Mouse (Mus musculus): ENCODE data around the gene Gm35549. TPM values are rescaled to one million over a fixed set of nuclear protein-coding genes. Genes with fewer than 3 reads are reported as not detected.

Gm35549 gene
- 0.63 TPM in 1 of 2 replicates, not detected in the other for polyA plus RNA-seq (2015; fragmentation: Nextera tagmentation; extraction: Ambion mirVana)

DNA sequence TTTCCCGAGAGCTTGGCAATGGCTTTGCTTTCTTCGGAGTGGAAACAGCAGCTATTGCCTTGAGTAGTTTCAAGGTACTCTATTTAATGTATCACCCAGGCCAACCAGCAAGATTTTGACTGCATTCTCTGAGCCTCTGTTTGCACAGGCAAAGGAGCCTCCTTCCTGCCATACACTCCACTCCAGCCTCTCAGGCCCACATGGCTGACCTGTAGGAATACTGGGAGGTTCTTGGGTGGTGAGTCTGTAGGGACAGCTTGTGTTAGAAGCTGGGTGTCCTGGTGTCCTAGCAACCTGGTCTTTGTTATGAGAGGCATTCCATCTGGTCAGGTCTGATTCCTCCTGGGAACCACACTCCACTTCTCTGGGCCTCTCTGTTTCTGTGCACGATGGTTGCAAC, at the start of gene Gm35549:
Gm35549 (minus strand) TSS at position 276 of the 400 bp plus-strand sequence.
- Histone ChIP-seq H3K27ac (ENCODE audit: low read depth, low read length) (no peak within 1 kb of the TSS), H3K4me2 (ENCODE audit: low read length) (no peak within 1 kb of the TSS), H3K9me3 (ENCODE audit: control insufficient read depth, low read length) (no peaks in the 10 kb centered on the region), H3K4me1 (ENCODE audit: control insufficient read depth, insufficient read depth, low read depth, low read length) (no peaks in the 10 kb centered on the region), H3K4me3 (ENCODE audit: low read length) (no peak within 1 kb of the TSS), H3K27me3 (replicated peaks; ENCODE audit: control insufficient read depth, insufficient read depth, low read length) (no peaks in the 10 kb centered on the region), H3K9ac (ENCODE audit: low read depth, low read length) (no peak within 1 kb of the TSS), H3K36me3 (ENCODE audit: control insufficient read depth, insufficient read depth, low read length) (0 out of 2 replicates have a peak, but pooled peaks cover 3% of the 10 kb centered on the region)
- ATAC-seq = no peak
- WGBS = 83% methylated on average over 3 of the region's 3 CpGs

DNA sequence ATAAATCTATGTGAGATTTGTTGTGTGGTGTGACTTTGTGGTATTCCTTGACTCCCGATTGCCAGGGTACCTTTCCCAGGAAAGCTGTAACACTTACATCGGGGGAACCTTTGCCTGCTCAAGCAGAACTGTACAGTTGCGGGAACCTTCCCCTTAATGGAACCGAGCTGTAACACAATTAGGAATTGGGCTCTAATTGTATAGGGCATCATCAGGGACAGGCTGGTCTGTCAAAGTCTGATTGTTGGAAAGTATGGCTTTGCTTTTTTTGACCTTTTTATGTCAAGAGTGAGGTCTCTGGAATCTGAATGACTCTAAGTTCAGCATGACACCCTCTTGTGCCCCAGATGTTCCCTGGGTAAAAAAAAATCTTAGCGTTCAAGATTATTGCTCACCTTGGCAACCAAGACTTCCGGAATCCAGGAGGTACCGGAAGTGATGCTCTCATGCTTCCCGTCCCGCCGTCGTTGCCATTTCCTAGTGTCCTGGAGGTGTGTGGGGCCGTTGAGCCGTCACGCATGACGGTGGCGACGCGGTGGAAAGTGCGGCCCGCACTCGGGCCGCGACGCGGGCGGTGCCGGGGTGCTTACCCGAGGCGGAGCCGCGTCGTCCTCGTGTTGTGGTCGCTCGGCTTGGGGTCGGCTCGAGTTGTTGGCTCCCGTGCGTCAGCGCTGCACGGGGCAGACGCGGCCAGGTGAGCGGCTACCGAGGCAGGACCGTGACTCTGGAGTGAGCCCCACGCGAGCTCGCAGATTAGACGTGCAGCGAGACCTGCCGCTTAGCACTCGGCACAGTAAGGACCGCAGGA, 42.7 kb upstream of the Gm35549 start:
- Histone ChIP-seq H3K4me3 (ENCODE audit: low read length) (peak overlapping the region; percentile 64), H3K9me3 (ENCODE audit: control insufficient read depth, low read length) (no peaks in the 10 kb centered on the region; the same call in 1 of the 2 replicates), H3K27ac (ENCODE audit: low read depth, low read length) (peak overlapping the region; percentile 53), H3K9ac (ENCODE audit: low read depth, low read length) (peak overlapping the region; percentile 81), H3K36me3 (ENCODE audit: control insufficient read depth, insufficient read depth, low read length) (peaks cover 2% of the 10 kb centered on the region; the same call in 1 of the 2 replicates), H3K4me1 (ENCODE audit: control insufficient read depth, insufficient read depth, low read depth, low read length) (peaks cover 8% of the 10 kb centered on the region), H3K4me2 (ENCODE audit: low read length) (peak overlapping the region; percentile 89), H3K27me3 (replicated peaks; ENCODE audit: control insufficient read depth, insufficient read depth, low read length) (no peaks in the 10 kb centered on the region)
- ATAC-seq = peak; percentile 96
- WGBS = 7% methylated on average over 54 of the region's 54 CpGs

GRCm38 (mm10) chr9:122885385-122885784, 41.5 kb upstream of the Gm35549 start, which contains the start of gene Zkscan7:
Gene Zkscan7 (plus strand): TSS chr9:122885685.
- no peak for ATAC-seq
- no peak within 1 kb of the TSS for H3K9ac ChIP-seq (ENCODE audit: low read depth, low read length)

GRCm38 (mm10) chr9:122875145-122875544, 31.3 kb upstream of the Gm35549 start:
- Histone ChIP-seq H3K27ac (ENCODE audit: low read depth, low read length) (no peak overlapping the region), H3K4me2 (ENCODE audit: low read length) (no peak overlapping the region), H3K36me3 (ENCODE audit: control insufficient read depth, insufficient read depth, low read length) (no peaks in the 10 kb centered on the region), H3K9ac (ENCODE audit: low read depth, low read length) (no peak overlapping the region), H3K4me1 (ENCODE audit: control insufficient read depth, insufficient read depth, low read depth, low read length) (no peaks in the 10 kb centered on the region), H3K27me3 (replicated peaks; ENCODE audit: control insufficient read depth, insufficient read depth, low read length) (no peaks in the 10 kb centered on the region), H3K4me3 (ENCODE audit: low read length) (no peak overlapping the region), H3K9me3 (ENCODE audit: control insufficient read depth, low read length) (no peaks in the 10 kb centered on the region)
- ATAC-seq = no peak
- WGBS = 96% methylated on average over 2 of the region's 2 CpGs

More at GRCm38 (mm10) chr9:122885385-122885784, 41.5 kb upstream of the Gm35549 start, which contains the start of gene Zkscan7:
- H3K4me2 ChIP-seq (ENCODE audit: low read length) = peak within 1 kb of the TSS; percentile 89
- no peak within 1 kb of the TSS for H3K27ac ChIP-seq (ENCODE audit: low read depth, low read length)
- H3K27me3 ChIP-seq (replicated peaks; ENCODE audit: control insufficient read depth, insufficient read depth, low read length) = no peaks in the 10 kb centered on the region
- WGBS = 88% methylated on average over 3 of the region's 3 CpGs
- peaks cover 8% of the 10 kb centered on the region for H3K4me1 ChIP-seq (ENCODE audit: control insufficient read depth, insufficient read depth, low read depth, low read length)
- H3K9me3 ChIP-seq (ENCODE audit: control insufficient read depth, low read length) = no peaks in the 10 kb centered on the region; the same call in 1 of the 2 replicates
- peak within 1 kb of the TSS; percentile 64 for H3K4me3 ChIP-seq (ENCODE audit: low read length)
- H3K36me3 ChIP-seq (ENCODE audit: control insufficient read depth, insufficient read depth, low read length) = no peaks in the 10 kb centered on the region; the same call in 1 of the 2 replicates

DNA sequence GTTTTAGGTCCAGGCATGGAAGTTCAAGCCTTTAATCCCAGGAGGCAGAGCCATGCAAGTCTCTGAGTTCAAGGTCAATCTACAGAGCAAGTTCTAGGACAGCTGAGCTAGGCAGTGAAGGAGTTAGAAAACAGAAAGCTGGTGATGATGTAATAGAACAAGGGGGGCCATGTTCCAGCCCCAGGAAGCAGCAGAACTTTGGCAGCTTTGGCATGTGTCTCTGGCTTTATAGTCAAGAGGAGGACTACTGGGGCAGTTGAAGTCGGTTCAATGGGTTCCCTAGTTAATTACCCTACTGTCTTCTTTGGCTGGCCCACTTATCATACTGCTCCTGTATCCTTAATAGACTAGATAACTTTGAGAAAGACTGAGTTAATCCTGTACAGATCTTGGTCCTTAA, 30.8 kb upstream of the Gm35549 start:
- no peak overlapping the region for H3K27ac ChIP-seq (ENCODE audit: low read depth, low read length)
- no peaks in the 10 kb centered on the region for H3K9me3 ChIP-seq (ENCODE audit: control insufficient read depth, low read length)
- 50% methylated on average over 1 of the region's 1 CpGs for WGBS
- H3K27me3 ChIP-seq (replicated peaks; ENCODE audit: control insufficient read depth, insufficient read depth, low read length) = no peaks in the 10 kb centered on the region
- no peaks in the 10 kb centered on the region for H3K4me1 ChIP-seq (ENCODE audit: control insufficient read depth, insufficient read depth, low read depth, low read length)
- ATAC-seq = no peak
- no peak overlapping the region for H3K4me2 ChIP-seq (ENCODE audit: low read length)
- no peak overlapping the region for H3K9ac ChIP-seq (ENCODE audit: low read depth, low read length)
- no peaks in the 10 kb centered on the region for H3K36me3 ChIP-seq (ENCODE audit: control insufficient read depth, insufficient read depth, low read length)
- H3K4me3 ChIP-seq (ENCODE audit: low read length) = no peak overlapping the region

DNA sequence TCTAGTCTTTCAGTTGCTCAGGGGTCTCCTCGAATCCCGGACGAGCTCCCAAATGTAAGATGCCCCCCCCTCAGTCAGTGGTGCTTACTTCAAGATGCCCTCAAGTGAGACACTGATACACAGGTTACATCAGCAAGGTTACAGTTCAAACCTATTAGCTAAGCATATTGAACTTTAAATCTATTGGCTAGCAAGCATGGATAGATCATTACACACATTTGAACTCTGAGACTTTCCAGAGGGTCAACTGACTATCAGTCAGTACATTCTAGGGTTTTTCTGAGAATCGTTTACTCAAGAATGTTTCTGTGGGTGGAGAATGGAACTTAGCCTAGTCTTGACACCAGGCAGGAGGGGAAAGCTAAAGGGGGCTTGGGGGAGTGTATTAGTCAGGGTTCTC, 28.8 kb upstream of the Gm35549 start:
- Histone ChIP-seq H3K27me3 (replicated peaks; ENCODE audit: control insufficient read depth, insufficient read depth, low read length) (0 out of 2 replicates have a peak, but pooled peaks cover 2% of the 10 kb centered on the region), H3K4me3 (ENCODE audit: low read length) (no peak overlapping the region), H3K4me2 (ENCODE audit: low read length) (no peak overlapping the region), H3K9me3 (ENCODE audit: control insufficient read depth, low read length) (no peaks in the 10 kb centered on the region), H3K9ac (ENCODE audit: low read depth, low read length) (no peak overlapping the region), H3K4me1 (ENCODE audit: control insufficient read depth, insufficient read depth, low read depth, low read length) (no peaks in the 10 kb centered on the region), H3K36me3 (ENCODE audit: control insufficient read depth, insufficient read depth, low read length) (no peaks in the 10 kb centered on the region), H3K27ac (ENCODE audit: low read depth, low read length) (no peak overlapping the region)
- 88% methylated on average over 4 of the region's 4 CpGs for WGBS
- ATAC-seq = no peak

GRCm38 (mm10) chr9:122866192-122866591, 22.4 kb upstream of the Gm35549 start:
- no peak overlapping the region for H3K27ac ChIP-seq (ENCODE audit: low read depth, low read length)
- WGBS = 90% methylated on average over 4 of the region's 4 CpGs

DNA sequence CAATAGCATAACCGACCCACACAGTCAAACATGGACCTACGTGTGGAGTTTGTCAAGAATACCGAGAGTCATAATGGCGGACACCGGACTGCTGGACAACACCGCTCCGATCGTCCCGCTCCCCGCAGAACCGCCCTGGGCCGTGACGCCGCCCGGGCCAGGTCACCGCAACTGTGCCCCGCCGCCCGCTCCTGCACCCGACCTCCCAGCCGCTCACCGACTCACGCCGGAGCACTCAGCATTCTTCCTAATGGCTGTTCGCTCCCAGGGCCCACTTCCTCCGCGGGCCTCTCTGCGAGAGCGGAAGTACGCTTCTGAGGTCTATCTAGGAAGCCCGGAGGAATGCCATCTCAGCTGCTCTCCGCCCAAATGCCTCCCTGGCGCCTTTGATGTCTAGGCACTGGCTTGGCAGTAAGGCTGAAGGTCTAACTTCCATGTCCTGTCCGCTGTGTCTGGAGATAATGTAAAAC, 21.9 kb upstream of the Gm35549 start, which contains the start of gene Zfp445:
Zfp445 (minus strand) TSS at position 310 of the 470 bp plus-strand sequence.
- Histone ChIP-seq H3K4me1 (ENCODE audit: control insufficient read depth, insufficient read depth, low read depth, low read length) (peaks cover 12% of the 10 kb centered on the region), H3K4me3 (ENCODE audit: low read length) (peak within 1 kb of the TSS; percentile 84), H3K27ac (ENCODE audit: low read depth, low read length) (peak within 1 kb of the TSS; percentile 76), H3K27me3 (replicated peaks; ENCODE audit: control insufficient read depth, insufficient read depth, low read length) (0 out of 2 replicates have a peak, but pooled peaks cover 2% of the 10 kb centered on the region), H3K36me3 (ENCODE audit: control insufficient read depth, insufficient read depth, low read length) (peaks cover 15% of the 10 kb centered on the region), H3K4me2 (ENCODE audit: low read length) (peak within 1 kb of the TSS; percentile 67), H3K9me3 (ENCODE audit: control insufficient read depth, low read length) (peaks cover 10% of the 10 kb centered on the region), H3K9ac (ENCODE audit: low read depth, low read length) (peak within 1 kb of the TSS; percentile 91)
- peak; percentile 95 for ATAC-seq
- WGBS = under 1% methylated on average over 34 of the region's 34 CpGs

More at GRCm38 (mm10) chr9:122866192-122866591, 22.4 kb upstream of the Gm35549 start:
- Histone ChIP-seq H3K9ac (ENCODE audit: low read depth, low read length) (peak overlapping the region; percentile 91), H3K36me3 (ENCODE audit: control insufficient read depth, insufficient read depth, low read length) (peaks cover 11% of the 10 kb centered on the region), H3K4me2 (ENCODE audit: low read length) (peak overlapping the region; percentile 57), H3K27me3 (replicated peaks; ENCODE audit: control insufficient read depth, insufficient read depth, low read length) (0 out of 2 replicates have a peak, but pooled peaks cover 2% of the 10 kb centered on the region), H3K4me1 (ENCODE audit: control insufficient read depth, insufficient read depth, low read depth, low read length) (peaks cover 12% of the 10 kb centered on the region), H3K9me3 (ENCODE audit: control insufficient read depth, low read length) (peaks cover 7% of the 10 kb centered on the region), H3K4me3 (ENCODE audit: low read length) (peak overlapping the region; percentile 84)
- ATAC-seq = no peak; the same call in none of the 2 replicates

- no peak for ATAC-seq
- Histone ChIP-seq H3K27ac (ENCODE audit: low read depth, low read length) (no peak overlapping the region), H3K27me3 (replicated peaks; ENCODE audit: control insufficient read depth, insufficient read depth, low read length) (0 out of 2 replicates have a peak, but pooled peaks cover 2% of the 10 kb centered on the region), H3K4me1 (ENCODE audit: control insufficient read depth, insufficient read depth, low read depth, low read length) (peaks cover 12% of the 10 kb centered on the region), H3K36me3 (ENCODE audit: control insufficient read depth, insufficient read depth, low read length) (peaks cover 23% of the 10 kb centered on the region), H3K4me2 (ENCODE audit: low read length) (peak overlapping the region; percentile 67), H3K4me3 (ENCODE audit: low read length) (peak overlapping the region; percentile 84), H3K9me3 (ENCODE audit: control insufficient read depth, low read length) (peaks cover 10% of the 10 kb centered on the region), H3K9ac (ENCODE audit: low read depth, low read length) (no peak overlapping the region)
- 57% methylated on average over 3 of the region's 3 CpGs for WGBS
Observed at GRCm38 (mm10) chr9:122864848-122865247, 21.0 kb upstream of the Gm35549 start.
